Mouse (Mus musculus): ENCODE results near the gene Gm10840. TPM values are rescaled to one million over a fixed set of nuclear protein-coding genes. Genes with fewer than 3 reads are reported as not detected.

Gm10840 gene
- polyA plus RNA-seq, 1 experiment: not detected

DNA sequence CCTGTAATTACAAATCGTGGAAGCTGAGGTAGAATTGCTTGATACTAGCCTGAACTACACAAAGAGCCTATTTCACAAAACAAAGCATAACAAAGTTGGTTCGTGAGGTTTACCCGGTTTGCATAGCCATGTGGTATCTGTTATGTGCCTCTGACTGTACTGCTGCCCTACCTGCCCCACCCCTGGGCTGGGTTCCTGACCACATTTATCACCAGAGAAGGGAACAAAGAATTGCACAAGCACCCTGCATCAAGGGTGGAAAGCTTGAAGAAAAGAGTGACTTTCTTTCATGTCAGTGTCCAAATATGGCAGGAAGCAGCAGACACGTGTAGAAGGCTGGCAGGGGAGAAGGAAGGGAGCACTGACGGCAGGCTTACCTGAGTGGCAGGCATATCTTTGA is 6.8 kb downstream of the Gm10840 start:
- Histone ChIP-seq H3K9ac (ENCODE audit: low read depth, poor library complexity, severe bottlenecking) (no peak overlapping the region), H3K36me3 (ENCODE audit: control insufficient read depth, insufficient read depth, low read length, poor library complexity, severe bottlenecking) (peaks cover 5% of the 10 kb centered on the region; the same call in 1 of the 2 replicates)

DNA sequence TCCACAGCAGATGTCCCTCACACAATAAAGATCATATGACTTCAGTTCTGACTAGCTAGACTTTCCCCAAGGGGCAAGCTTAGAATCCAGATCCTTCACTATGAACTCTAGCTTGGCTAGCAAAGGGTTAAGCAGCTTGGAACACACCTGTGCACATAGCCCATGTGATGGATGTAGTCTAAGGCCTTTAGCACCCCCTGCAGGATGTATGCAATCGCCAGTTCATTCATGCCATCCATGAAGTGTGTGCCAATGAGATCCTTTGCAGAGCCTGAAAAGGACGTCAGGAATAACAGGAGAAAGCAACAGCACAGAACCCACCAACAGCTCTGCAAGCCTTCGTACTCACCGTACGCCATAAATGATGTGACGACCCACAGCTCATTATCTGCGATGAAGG is 10.2 kb downstream of the Gm10840 start:
- Histone ChIP-seq H3K27me3 (ENCODE audit: control insufficient read depth, insufficient read depth, low read length, poor library complexity, severe bottlenecking) (no peaks in the 10 kb centered on the region), H3K27ac (ENCODE audit: insufficient read depth, low read length) (no peak overlapping the region), H3K4me3 (ENCODE audit: low read depth, low read length) (no peak overlapping the region), H3K9ac (ENCODE audit: low read depth, poor library complexity, severe bottlenecking) (no peak overlapping the region), H3K9me3 (replicated peaks; ENCODE audit: control insufficient read depth, insufficient read depth, low read length, poor library complexity, severe bottlenecking) (no peaks in the 10 kb centered on the region), H3K36me3 (ENCODE audit: control insufficient read depth, insufficient read depth, low read length, poor library complexity, severe bottlenecking) (peaks cover 5% of the 10 kb centered on the region; the same call in 1 of the 2 replicates), H3K4me1 (ENCODE audit: control insufficient read depth, insufficient read depth, low read length) (no peaks in the 10 kb centered on the region)
- TF ChIP-seq EP300 (IDR thresholded peaks at IDR 0.05; ENCODE audit: insufficient read depth, low read depth, low read length) (no peak), CTCF (IDR thresholded peaks at IDR 0.05; ENCODE audit: low read depth, low read length) (peak; percentile 28)

More for the DNA sequence above, 6.8 kb downstream of the Gm10840 start:
- H3K27me3 ChIP-seq (ENCODE audit: control insufficient read depth, insufficient read depth, low read length, poor library complexity, severe bottlenecking): no peaks in the 10 kb centered on the region
- TF ChIP-seq EP300 (IDR thresholded peaks at IDR 0.05; ENCODE audit: insufficient read depth, low read depth, low read length) (no peak), POLR2A (IDR thresholded peaks at IDR 0.05; ENCODE audit: insufficient read depth, low read length) (no peak), CTCF (IDR thresholded peaks at IDR 0.05; ENCODE audit: low read depth, low read length) (no peak)
- no peaks in the 10 kb centered on the region for H3K4me1 ChIP-seq (ENCODE audit: control insufficient read depth, insufficient read depth, low read length)
- H3K9me3 ChIP-seq (replicated peaks; ENCODE audit: control insufficient read depth, insufficient read depth, low read length, poor library complexity, severe bottlenecking): no peaks in the 10 kb centered on the region
- no peak overlapping the region for H3K4me3 ChIP-seq (ENCODE audit: low read depth, low read length)
- H3K27ac ChIP-seq (ENCODE audit: insufficient read depth, low read length): no peak overlapping the region

DNA sequence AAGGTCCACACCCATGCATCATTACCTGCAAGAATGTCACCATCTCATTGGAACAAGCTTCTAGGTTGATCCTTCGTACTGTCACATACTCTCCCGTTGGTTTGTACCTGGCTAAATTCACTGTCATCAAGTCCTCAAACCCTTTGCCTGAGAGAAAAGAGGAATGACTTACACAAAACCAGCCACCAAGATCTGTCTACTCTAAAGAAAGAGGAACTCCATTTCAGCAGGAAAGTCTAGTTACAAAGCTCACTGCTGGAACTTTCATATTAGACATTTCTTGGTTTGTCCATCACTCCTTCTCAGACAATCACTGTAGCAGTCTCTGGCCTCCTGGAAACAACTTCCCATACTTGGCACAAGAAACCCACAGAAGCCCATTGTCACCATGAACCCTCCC is 12.6 kb downstream of the Gm10840 start:
- H3K9ac ChIP-seq (ENCODE audit: low read depth, poor library complexity, severe bottlenecking): no peak overlapping the region
- H3K4me1 ChIP-seq (ENCODE audit: control insufficient read depth, insufficient read depth, low read length): no peaks in the 10 kb centered on the region
- no peak overlapping the region for H3K27ac ChIP-seq (ENCODE audit: insufficient read depth, low read length)
- H3K36me3 ChIP-seq (ENCODE audit: control insufficient read depth, insufficient read depth, low read length, poor library complexity, severe bottlenecking): 0 out of 2 replicates have a peak, but pooled peaks cover 3% of the 10 kb centered on the region
- no peaks in the 10 kb centered on the region for H3K9me3 ChIP-seq (replicated peaks; ENCODE audit: control insufficient read depth, insufficient read depth, low read length, poor library complexity, severe bottlenecking)
- H3K27me3 ChIP-seq (ENCODE audit: control insufficient read depth, insufficient read depth, low read length, poor library complexity, severe bottlenecking): no peaks in the 10 kb centered on the region
- no peak overlapping the region for H3K4me3 ChIP-seq (ENCODE audit: low read depth, low read length)
- TF ChIP-seq EP300 (IDR thresholded peaks at IDR 0.05; ENCODE audit: insufficient read depth, low read depth, low read length) (no peak), POLR2A (IDR thresholded peaks at IDR 0.05; ENCODE audit: insufficient read depth, low read length) (no peak)

DNA sequence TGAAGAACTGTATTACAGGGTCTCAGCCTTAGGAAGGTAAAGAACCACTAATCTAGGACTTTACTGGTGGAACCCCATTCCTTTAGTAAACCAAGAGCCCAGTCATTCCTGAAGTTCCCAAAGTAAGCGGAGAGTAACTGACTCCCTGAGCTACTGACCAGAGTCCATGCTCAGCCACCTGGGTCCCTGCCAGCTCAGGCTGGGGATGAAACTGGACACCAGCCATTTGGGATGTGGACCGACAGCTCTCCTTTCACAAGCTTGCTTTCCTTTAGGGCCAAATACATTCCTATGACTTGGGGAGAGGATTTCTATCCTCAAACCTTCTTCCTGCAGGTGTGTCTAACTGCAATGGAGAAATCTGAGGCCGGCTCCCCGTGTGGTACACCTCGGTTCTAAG is 13.7 kb downstream of the Gm10840 start:
- Histone ChIP-seq H3K27me3 (ENCODE audit: control insufficient read depth, insufficient read depth, low read length, poor library complexity, severe bottlenecking) (no peaks in the 10 kb centered on the region), H3K27ac (ENCODE audit: insufficient read depth, low read length) (no peak overlapping the region), H3K9me3 (replicated peaks; ENCODE audit: control insufficient read depth, insufficient read depth, low read length, poor library complexity, severe bottlenecking) (no peaks in the 10 kb centered on the region), H3K4me3 (ENCODE audit: low read depth, low read length) (no peak overlapping the region), H3K36me3 (ENCODE audit: control insufficient read depth, insufficient read depth, low read length, poor library complexity, severe bottlenecking) (0 out of 2 replicates have a peak, but pooled peaks cover 3% of the 10 kb centered on the region), H3K4me1 (ENCODE audit: control insufficient read depth, insufficient read depth, low read length) (no peaks in the 10 kb centered on the region), H3K9ac (ENCODE audit: low read depth, poor library complexity, severe bottlenecking) (no peak overlapping the region)
- no peak for TF ChIP-seq EP300 (IDR thresholded peaks at IDR 0.05; ENCODE audit: insufficient read depth, low read depth, low read length)
- TF ChIP-seq CTCF (IDR thresholded peaks at IDR 0.05; ENCODE audit: low read depth, low read length): no peak
- TF ChIP-seq POLR2A (IDR thresholded peaks at IDR 0.05; ENCODE audit: insufficient read depth, low read length): no peak

DNA sequence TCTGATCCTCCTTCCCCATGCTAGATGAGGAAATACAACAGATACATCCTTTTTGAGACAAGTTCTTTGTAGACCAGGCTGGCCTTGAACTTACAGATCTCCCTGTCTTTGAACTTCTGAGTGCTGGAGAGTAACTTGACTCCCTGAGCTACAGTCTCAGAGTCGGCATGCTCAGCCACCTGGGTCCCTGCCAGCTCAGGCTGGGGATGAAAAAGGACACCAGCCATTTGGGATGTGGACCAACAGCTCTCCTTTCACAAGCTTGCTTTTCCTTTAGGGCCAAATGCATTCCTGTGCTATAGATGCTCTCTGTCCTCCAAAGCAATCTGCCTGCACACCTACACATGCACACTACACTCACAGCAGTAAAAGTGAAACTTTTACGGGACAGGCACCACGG is 14.4 kb downstream of the Gm10840 start:
- H3K36me3 ChIP-seq (ENCODE audit: control insufficient read depth, insufficient read depth, low read length, poor library complexity, severe bottlenecking): 0 out of 2 replicates have a peak, but pooled peaks cover 2% of the 10 kb centered on the region
- TF ChIP-seq EP300 (IDR thresholded peaks at IDR 0.05; ENCODE audit: insufficient read depth, low read depth, low read length) (no peak), POLR2A (IDR thresholded peaks at IDR 0.05; ENCODE audit: insufficient read depth, low read length) (no peak), CTCF (IDR thresholded peaks at IDR 0.05; ENCODE audit: low read depth, low read length) (no peak)
- no peaks in the 10 kb centered on the region for H3K9me3 ChIP-seq (replicated peaks; ENCODE audit: control insufficient read depth, insufficient read depth, low read length, poor library complexity, severe bottlenecking)
- no peaks in the 10 kb centered on the region for H3K4me1 ChIP-seq (ENCODE audit: control insufficient read depth, insufficient read depth, low read length)
- no peak overlapping the region for H3K4me3 ChIP-seq (ENCODE audit: low read depth, low read length)
- no peaks in the 10 kb centered on the region for H3K27me3 ChIP-seq (ENCODE audit: control insufficient read depth, insufficient read depth, low read length, poor library complexity, severe bottlenecking)
- H3K9ac ChIP-seq (ENCODE audit: low read depth, poor library complexity, severe bottlenecking): no peak overlapping the region
- H3K27ac ChIP-seq (ENCODE audit: insufficient read depth, low read length): no peak overlapping the region

DNA sequence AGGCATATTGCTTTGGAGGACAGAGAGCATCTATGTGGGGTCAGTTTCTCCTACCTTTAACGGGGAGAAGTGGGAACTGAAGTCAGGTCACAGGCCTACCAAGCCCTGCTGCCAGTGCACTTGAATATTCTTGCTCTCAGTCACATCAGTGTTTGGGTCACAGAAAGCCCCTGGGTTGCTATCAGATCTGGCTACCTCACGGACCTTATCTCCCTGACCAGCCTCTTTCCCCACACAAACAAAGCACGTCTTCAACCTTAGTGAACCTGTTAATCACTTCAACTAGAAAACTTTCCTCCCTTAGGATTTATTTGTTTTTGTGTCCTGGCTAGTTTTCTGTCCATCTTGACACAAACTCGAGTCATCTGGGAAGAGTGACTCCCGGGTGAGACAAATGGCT is 15.7 kb downstream of the Gm10840 start:
- H3K4me3 ChIP-seq (ENCODE audit: low read depth, low read length): no peak overlapping the region
- H3K4me1 ChIP-seq (ENCODE audit: control insufficient read depth, insufficient read depth, low read length): no peaks in the 10 kb centered on the region
- H3K36me3 ChIP-seq (ENCODE audit: control insufficient read depth, insufficient read depth, low read length, poor library complexity, severe bottlenecking): no peaks in the 10 kb centered on the region
- no peaks in the 10 kb centered on the region for H3K27me3 ChIP-seq (ENCODE audit: control insufficient read depth, insufficient read depth, low read length, poor library complexity, severe bottlenecking)
- TF ChIP-seq EP300 (IDR thresholded peaks at IDR 0.05; ENCODE audit: insufficient read depth, low read depth, low read length) (no peak), POLR2A (IDR thresholded peaks at IDR 0.05; ENCODE audit: insufficient read depth, low read length) (no peak), CTCF (IDR thresholded peaks at IDR 0.05; ENCODE audit: low read depth, low read length) (no peak)
- H3K9me3 ChIP-seq (replicated peaks; ENCODE audit: control insufficient read depth, insufficient read depth, low read length, poor library complexity, severe bottlenecking): no peaks in the 10 kb centered on the region
- H3K27ac ChIP-seq (ENCODE audit: insufficient read depth, low read length): no peak overlapping the region
- no peak overlapping the region for H3K9ac ChIP-seq (ENCODE audit: low read depth, poor library complexity, severe bottlenecking)

All from ES-Bruce4 (cell line).